Mouse (Mus musculus) cerebellum, postnatal 4 days (tissue): Measurements from ENCODE around the gene Sgms1.
"Not testable (repeated sequence)": the region's sequence is repeated elsewhere in the genome, so short reads cannot be mapped to it uniquely, and the experiment has no call there.

ENCODE experiments used
- DNase-seq, 2 experiments: peaks; one replicate each; pipeline ENCODE4 v3.0.0; 2022; ENCODE audit warnings: low spot score in 2 of 2, mixed read lengths in 1 of 2

Gene Sgms1

DNA sequence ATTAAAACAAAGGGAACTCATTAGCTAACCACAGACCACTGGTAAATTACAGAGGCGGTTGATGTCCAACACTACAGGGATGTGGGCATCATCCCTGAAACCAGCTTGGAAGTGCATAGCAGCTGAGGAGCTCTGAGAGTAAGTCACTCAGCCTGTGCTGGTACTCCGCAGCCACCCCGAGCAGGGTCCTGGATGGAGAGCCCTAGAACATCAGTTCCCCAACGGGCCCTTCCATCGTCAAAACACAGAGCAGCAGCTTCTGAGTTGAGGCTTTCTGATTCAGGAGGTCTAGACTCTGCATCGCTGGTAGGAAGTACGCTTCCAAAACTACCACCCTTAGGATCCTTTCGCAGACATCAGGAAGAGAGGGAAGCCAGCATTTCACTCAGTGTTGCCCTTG is 5.8 kb downstream of the Sgms1 start:
- no peak for DNase-seq

GRCm38 (mm10) chr19:32381511-32381961 is 8.0 kb downstream of the Sgms1 start:
- DNase-seq, result peak in 1 of 2 experiments; percentile 36

DNA sequence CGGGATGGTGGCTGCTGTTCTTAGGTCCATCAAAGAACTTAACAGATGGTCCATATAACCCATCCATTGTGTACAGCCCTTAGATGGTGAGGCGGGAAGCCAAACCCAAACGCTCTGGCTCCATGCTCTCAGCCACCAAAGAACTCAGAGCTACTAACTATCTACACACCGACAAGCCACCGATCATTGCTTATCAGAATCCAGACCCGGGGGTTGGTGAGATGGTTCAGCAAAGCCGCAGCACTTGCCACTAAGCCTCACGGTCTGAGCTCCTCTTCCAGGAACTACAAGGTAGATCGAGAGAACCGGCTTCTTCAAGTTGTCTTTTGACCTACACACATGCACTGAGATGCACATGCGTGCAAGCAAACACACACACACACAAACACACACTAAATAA is 8.8 kb downstream of the Sgms1 start:
- no peak for DNase-seq

DNA sequence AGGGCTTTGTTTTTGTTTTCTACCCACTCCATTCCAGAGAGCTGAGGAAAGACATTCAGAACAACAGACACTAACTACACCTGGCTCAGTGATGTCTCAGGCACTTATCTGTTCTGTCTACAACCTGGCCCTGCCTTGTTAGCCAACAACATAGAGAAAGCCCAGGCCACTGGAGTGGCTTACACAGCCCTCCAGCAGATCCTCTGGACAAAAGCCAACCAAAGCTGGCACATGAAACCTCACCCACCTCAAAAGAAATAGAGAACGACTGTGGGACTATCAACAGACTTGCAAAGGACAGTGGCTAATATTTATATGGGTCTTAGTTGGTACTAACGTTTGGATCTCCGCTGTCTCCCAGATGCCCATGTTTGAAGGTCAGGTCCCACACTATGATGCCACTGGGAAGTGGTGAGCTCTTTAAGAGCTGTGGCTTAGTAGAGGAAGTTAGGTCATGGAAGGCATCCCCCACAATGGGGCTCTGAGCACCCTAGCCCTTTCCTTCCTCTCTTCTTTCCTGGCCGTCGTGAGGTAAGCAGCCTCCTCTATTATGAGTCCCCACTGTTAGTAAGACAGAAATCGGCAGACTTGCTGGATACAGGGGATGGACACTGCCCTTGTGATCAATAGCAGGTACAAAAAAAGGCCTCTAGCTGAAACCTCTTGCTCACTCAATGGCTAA is 10.1 kb downstream of the Sgms1 start:
- DNase-seq, result no peak

GRCm38 (mm10) chr19:32378581-32378980 is 10.9 kb downstream of the Sgms1 start:
- DNase-seq, result no peak

DNA sequence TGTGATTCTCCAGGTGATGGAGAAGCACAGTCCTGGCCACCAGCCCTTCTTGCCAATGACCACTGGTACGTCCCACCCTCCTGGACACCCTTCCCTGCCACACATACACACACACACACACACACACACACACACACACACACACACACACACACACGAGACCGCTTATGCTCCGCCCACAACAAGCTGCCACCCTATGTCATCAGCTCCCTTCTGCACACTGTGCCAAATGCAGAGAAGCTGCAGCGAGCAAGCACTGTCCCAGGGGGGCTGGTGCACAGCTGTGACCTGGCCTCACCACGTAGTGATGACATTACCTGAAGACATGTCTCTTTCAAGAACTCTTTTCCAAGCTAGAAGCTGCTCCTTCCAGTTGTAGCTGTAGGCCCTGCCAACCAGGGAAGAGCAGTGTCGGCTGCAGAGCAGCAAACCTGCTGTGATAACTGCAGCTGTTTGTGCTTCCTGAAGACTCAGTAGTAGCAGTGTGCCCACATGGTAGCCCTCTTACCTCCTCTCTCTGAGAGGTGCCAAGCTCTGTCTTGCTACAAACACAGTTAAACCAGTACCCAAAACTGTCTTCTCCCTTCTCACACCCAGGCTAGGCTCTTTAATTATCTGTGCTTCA is 11.7 kb downstream of the Sgms1 start:
- no peak for DNase-seq

DNA sequence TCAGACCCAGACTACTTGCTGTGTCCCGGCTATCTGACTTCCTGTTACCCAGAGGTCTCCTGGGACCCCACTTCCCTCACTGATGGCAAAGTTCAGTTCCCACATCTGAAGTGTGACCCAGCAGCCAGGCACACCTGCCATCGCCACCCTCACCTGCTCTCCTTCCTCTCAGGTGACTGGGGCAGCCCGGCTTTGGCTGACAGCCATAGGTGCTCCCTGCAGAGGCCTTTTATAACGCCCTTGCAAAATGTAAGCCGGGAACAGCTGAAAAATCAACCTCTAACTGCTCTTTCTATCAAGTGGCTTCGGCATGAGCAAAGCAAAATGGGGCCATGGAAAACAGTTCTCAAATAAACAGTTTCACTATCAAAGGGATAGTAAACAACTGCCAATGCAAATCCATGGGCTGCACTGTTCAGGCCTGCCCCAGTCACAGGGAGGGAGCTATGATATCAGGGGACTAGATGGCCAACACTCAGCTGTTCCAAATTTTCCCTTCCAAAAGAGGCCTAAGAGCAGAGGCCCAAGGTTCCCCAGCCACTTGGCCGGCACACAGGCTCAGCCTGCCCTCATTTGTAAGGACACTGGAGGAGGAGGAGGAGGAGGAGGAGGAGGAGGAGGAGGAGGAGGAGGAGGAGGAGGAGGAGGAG is 12.5 kb downstream of the Sgms1 start:
- no peak for DNase-seq

DNA sequence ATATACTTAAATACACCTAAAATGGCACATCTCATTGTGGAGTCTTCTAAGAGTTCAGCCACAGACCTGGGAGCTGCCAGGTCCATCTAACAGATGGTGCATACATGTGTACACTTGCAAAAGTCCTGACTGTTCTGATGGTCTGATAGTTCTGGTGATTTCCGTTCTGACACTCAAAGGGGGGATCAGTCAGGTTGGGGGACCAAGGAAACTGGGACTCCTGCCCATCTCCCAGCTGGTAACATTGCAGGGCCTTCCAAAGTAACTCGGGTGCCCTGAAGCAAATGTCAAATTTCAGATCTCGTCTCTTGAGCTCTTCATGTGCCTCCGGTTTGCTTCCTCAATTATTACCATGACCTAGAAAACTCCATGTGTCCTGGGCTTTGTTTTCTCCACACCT is 13.5 kb downstream of the Sgms1 start:
- no peak for DNase-seq

DNA sequence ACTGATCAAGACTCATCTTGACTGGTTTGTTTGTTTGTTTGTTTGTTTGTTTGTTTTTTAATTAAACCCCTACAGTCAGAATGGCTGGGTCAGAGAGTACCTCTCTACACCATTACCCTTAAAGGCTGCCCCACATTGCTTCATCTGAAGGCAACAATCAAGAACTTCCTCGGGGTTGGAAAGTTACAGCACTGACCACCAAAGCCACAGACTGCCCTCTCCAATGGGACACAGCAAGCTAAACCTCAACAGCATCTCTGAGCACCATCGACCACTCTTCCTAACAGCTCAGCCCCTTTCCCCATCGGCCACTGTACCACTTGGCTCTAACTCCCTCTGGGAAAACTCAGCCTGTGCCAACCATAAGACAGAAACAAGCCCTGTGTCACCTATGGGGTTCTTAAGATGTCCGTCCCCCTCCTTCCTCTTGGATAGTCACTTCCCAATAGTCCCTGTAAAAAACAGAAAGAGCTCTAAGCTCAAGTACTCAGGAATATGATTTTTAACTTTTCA is 14.0 kb downstream of the Sgms1 start:
- DNase-seq, result no peak

- DNase-seq, result no peak
Observed at GRCm38 (mm10) chr19:32374751-32375150, 14.8 kb downstream of the Sgms1 start.

DNA sequence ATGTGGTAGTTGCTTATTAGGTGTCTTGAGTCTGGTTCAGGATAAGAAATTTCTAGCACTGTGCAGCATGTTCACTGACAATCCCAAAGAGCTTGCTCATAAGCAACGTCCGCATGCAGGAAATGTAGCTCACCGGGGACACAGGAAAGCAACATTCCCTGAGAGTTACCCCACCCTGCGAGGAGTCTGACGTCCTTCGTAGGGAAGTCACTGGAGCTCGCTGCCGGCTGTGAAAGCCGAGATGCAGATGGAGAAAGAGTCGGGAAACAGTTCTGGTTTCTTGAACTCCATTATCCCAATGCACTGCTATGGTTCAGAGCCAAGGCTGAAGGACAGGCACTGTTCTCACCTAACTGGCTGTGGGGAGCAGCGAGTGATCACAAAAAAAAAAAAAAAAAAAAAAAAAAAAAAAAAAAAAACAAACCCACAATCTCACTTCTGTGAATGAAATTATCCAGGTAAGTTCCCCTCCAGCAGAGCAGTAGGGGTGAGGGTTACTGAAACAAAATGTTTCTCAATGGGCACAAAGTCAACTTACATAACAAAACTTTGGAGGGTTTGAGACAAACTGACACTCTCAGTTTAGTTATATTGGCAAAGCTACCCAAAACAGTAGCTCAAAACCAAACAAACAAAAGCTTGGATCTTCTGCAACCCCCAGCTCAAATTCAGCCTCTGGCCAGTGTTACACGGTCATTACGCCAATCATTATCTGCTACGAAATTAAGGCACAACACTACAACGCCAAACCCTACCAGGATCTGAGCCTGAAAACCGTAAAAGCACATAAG is 15.5 kb downstream of the Sgms1 start:
- DNase-seq, result no peak

- DNase-seq, result no peak
Observed at GRCm38 (mm10) chr19:32372373-32372772, 17.1 kb downstream of the Sgms1 start.

- no peak for DNase-seq
Observed at GRCm38 (mm10) chr19:32367333-32367732, 22.2 kb downstream of the Sgms1 start.

- DNase-seq, result no peak
Observed at GRCm38 (mm10) chr19:32366406-32366805, 23.1 kb downstream of the Sgms1 start.

DNA sequence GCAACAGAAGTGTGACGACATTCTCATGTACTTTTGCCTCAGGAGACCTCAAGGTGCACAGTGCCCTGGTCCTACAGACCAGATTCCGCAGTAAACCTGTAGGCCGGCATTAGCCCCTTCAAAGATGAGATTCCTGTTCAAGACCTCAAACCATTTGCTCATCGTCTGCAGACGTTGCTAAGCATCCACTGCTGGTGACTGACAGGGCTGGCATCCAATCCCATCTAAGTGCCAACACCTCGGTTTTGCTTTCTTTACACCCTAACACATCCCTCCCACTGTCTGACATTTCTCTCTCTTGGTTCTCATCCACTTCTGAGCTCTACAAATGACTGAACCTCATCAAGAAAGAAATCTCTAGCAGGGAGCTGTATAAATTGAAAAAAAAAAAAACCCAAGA is 24.4 kb downstream of the Sgms1 start:
- no peak for DNase-seq

DNA sequence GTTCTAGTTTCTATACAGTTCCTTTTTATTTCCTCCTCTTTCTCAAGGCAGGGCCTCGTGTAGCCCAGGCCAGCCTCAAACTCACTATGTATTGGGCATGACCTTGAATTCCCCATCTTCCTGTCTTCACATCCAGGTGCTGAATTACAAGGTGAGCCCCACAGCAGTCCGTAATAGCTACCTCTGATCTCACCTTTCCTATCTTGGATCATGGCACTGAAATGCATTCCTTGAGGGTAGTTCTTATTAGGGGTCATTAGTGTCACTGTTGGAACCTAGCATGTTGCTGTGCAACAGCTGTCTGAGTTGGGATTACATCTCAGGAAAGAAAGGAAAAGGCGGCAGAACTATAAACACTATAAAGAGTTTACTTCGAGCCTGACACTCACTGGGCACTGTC is 25.9 kb downstream of the Sgms1 start:
- DNase-seq, result no peak

DNA sequence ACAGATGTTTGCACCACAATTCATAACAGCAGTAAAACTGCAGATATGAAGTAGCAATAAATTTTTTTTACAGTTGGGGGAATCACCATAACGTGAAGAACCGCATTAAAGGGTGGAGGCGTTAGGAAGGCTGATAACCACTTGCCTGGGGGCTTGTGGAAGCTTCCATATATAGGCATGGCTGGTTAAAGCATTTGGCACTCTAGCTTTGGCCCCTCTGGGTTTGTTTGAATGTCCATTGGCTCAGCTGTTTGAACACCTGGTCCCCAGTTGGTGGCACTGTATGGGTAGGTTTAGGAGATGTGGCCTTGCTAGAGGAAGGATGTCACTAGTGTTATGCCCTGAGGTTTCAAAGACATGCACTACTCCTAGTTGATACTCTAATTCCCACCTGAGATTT is 27.0 kb downstream of the Sgms1 start:
- DNase-seq, result no peak

- DNase-seq, result no peak
Observed at GRCm38 (mm10) chr19:32360989-32361698, 28.4 kb downstream of the Sgms1 start.

DNA sequence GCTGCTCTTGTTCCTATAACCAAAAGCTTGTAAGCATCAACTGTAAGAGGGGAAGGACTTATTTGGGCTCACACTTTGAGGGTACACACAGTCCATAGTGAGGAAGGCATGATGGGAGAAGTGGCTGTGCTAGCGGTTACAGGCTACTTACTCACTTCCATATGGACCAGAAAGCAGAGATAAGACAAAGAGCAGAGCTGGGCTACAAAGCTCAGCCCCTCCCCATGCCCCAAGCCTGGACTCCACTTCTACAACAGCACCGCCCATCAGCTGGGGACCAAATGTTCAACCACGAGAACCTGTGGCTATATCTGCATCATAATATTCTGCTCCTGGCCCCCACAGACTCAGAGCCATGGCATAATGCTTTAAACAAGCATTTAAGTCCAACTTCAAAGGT is 29.0 kb downstream of the Sgms1 start:
- no peak for DNase-seq

- no peak for DNase-seq
Observed at GRCm38 (mm10) chr19:32358699-32359517, 30.6 kb downstream of the Sgms1 start.

- DNase-seq, result not testable (repeated sequence)
Observed at GRCm38 (mm10) chr19:32358011-32358410, 31.5 kb downstream of the Sgms1 start.
